Mouse (Mus musculus) A20 (cell line): ENCODE results near the gene Rcn3.
"Not testable (repeated sequence)": the region's sequence is repeated elsewhere in the genome, so short reads cannot be mapped to it uniquely, and the experiment has no call there.

Experiments
- DNase-seq: peaks from one replicate; pipeline ENCODE4 v3.0.0-alpha.2; 2011; ENCODE audit warnings: low read depth, low spot score

The Rcn3 gene

GRCm38 (mm10) chr7:45124224-45125143, 32.5 kb upstream of the Rcn3 start, which contains the start of gene Rps11:
Gene Rps11, minus strand, starts transcription at chr7:45124439.
- DNase-seq: peak; percentile 100

- peak; percentile 64 for DNase-seq
Measured at GRCm38 (mm10) chr7:45123186-45123570, 31.2 kb upstream of the Rcn3 start.

GRCm38 (mm10) chr7:45122561-45123185, 30.7 kb upstream of the Rcn3 start:
- no peak for DNase-seq

DNA sequence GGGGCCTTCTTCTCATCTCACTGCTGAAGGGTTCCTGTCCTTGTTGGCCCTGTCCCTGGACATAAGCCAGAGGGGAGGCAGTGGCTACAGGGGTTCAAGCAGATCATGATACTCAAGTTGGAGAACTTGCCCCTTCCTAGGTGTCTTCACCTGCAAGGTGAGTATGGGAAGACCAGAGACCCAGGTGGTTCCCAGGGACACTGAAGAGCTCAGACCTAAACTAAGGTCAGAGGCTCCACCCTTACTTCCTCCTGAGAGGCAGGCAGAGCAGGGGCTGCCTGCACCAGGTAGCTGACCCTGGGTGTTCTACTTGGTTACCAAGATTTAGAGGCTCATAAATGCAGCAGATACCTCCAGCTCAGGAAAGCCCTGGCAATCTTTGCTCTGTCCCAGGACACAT, 29.9 kb upstream of the Rcn3 start:
- DNase-seq: peak; percentile 40

GRCm38 (mm10) chr7:45121404-45121803, 29.4 kb upstream of the Rcn3 start:
- DNase-seq: peak; percentile 92

DNA sequence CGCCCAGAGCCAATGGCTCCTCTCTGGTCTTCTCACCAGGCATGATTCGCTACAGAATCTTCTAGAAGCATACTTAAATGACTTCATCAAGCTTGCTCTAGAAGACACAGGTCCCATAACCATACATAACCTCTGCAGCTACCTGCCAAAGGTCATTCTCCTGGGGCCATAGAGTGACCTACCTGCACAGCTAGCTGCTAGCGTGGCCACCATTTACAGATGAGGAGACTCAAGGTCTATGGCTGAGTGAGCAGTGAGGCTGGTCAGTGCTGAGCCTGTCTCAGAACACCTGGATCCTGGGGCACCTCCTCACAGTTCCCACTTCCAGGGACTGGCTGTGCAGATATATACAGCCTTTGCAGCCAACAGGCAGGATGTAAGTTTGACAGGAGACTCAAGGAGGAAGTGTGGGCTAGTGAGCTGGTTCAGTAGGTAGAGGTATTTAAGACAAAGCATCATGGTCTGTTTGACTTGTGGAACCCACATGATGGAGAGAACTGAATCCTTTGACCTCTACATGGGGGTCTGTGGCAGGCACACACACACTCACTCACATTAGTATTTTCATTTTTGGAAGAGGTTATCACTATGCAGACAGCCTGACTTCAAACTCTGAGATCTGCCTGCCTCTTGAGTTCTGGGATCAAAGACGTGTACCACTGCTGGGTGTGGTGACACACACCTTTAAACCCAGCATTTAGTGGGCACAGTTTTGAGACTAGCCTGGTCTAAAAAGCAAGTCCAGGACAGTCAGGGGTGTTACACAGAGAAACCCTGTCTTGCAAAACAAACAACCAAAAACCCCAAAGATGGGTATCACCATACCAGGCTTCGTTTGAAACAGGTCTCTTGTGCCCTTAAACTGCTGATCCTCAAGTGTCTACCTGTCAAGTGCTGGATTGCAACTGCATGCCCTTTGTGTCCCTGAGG, 28.0 kb upstream of the Rcn3 start:
- peak; percentile 55 for DNase-seq

DNA sequence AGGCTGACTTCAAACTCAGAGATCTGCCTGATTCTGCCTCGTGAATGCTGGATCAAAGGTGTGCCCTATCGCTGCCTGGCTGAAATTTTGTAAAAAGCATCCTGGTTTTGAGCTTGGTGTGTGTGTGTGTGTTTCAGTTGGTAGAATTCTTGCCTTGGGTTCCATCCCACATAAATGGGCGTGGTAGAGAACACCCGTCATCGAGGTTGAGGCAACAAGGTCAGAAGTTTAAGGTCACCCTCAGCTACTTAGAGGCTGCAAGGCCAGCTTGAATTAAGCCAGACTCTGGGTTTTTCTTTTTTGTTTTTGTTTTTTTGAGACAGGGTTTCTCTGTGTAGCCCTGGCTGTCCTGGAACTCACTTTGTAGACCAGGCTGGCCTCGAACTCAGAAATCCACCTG, 26.3 kb upstream of the Rcn3 start:
- no peak for DNase-seq

DNA sequence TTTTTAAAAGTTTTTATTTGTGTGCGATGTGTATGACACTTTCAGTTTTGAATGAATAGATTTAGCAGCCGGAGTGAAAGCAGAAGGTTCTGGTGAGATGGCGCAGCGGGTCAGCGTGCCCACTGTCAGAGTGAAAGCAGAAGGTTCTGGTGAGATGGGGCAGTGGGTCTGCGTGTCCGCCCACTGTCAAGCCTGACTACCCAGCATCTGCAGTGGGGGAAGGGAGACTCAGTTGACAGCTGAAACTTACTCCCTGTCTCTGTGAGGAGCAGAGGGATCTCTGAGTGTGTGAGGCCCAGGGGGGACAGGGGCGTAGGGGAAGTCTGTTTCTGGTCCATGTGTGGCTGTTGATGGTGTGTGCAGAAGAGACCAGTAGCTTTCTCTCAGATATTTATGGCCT, 25.5 kb upstream of the Rcn3 start:
- DNase-seq: peak; percentile 89

DNA sequence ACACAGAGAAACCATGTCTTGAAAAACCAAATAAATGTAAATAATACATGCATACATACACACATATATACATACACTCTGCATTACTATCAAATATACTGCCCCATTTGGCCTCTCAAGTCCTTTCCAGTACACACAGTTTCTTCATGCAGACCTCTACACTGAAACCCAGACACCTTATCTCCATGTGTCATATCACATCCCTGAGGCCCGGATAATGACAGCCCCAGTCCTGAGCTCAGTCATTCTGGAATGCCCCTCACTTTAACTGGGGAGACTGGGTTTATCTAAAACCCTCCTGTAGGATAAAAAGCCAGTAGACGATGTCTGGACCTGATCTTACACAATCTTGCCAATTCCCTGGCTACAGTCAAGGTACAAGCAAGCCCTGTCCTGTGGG, 21.5 kb upstream of the Rcn3 start:
- no peak for DNase-seq

DNA sequence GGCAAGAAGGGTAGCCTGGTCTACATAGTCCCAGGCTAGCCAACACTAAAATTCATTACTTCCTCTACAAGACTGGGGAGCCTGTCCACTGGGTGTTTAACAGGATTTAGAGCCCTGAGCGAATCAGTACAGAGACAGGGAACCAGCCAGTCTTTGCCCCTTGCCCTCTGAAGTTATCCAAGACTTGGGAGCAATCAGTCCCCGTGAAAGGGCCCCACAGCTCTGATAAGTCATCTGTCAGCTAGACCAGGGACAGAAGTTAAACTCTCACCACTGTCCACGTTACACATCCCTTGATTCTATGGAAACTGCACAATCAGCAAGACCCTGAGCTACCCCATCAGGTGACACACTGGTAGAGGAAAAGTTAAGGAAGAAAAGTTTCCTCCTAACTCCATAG, 20.5 kb upstream of the Rcn3 start:
- DNase-seq: no peak

- DNase-seq: no peak
Measured at GRCm38 (mm10) chr7:45111940-45112339, 19.9 kb upstream of the Rcn3 start.

- not testable (repeated sequence) for DNase-seq
Measured at GRCm38 (mm10) chr7:45110089-45110488, 18.1 kb upstream of the Rcn3 start.

GRCm38 (mm10) chr7:45107052-45107645, 15.1 kb upstream of the Rcn3 start:
- no peak for DNase-seq

- no peak for DNase-seq
Measured at GRCm38 (mm10) chr7:45106441-45106840, 14.4 kb upstream of the Rcn3 start.

DNA sequence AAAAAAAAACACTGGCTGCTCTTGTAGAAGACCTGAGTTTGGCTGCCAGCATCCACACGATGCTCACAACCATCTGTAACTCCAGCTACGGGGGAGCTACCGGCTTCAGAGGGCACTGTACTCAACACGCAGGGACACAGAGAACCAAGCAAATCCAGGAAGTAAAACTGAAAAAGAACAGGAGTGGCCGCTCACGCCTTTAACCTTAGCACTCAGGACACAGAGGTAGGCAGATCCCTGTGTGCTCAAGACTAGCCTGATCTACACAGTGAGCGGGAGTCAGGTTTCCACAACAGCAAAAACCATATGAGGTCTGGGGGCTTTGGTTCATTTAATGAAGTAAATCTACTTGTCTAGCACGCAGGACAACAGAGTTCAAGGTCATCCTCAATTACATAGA, 13.5 kb upstream of the Rcn3 start:
- DNase-seq: no peak

- no peak for DNase-seq
Measured at GRCm38 (mm10) chr7:45104941-45105340, 12.9 kb upstream of the Rcn3 start.

GRCm38 (mm10) chr7:45103652-45104180, 11.7 kb upstream of the Rcn3 start, which contains the start of gene Fcgrt:
Gene Fcgrt, minus strand, starts transcription at chr7:45103851.
- DNase-seq: no peak

GRCm38 (mm10) chr7:45102940-45103585, 11.0 kb upstream of the Rcn3 start:
- no peak for DNase-seq

DNA sequence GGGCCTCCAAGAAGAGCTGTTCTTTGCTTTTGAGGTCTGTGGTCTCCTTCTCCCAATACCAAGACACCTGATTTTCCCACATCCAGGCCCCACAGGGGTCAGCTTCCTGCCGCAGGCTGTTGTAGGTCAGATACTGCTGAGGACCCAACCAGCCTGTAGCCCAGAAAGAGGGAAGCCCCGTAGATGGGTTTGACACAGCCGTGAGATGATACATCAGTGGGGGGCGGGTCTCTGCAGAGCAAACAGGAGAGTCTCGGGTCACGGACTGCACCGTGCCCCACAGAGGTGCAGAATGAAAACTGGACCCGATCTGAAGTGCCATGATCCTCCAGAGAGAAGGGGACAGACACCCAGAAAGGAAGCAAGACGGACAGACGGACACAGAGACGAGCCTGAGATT, 10.4 kb upstream of the Rcn3 start:
- no peak for DNase-seq

- no peak for DNase-seq
Measured at GRCm38 (mm10) chr7:45100046-45100445, 8.0 kb upstream of the Rcn3 start.
